Mouse (Mus musculus) cerebellum, adult 2 months (tissue): Measurements from ENCODE around the gene Mfsd14b. TPM values are rescaled to one million over a fixed set of nuclear protein-coding genes. Genes with fewer than 3 reads are reported as not detected.

Source experiments
- DNase-seq, 2 experiments: peaks; one replicate each; pipeline ENCODE4 v3.0.0; 2021
- H3K27ac ChIP-seq: fragments of 200-500 bp; 2 replicates; pipeline ENCODE4 v1.5.1; 2012; ENCODE audit warnings: low read length, control low read depth, inconsistent platforms; ENCODE audit not compliant: insufficient read depth
- H3K27me3 ChIP-seq: fragments of 200-500 bp; 2 replicates; pipeline ENCODE4 v1.6.1; 2012; ENCODE audit warnings: inconsistent platforms, mild to moderate bottlenecking, low read length, moderate library complexity; ENCODE audit not compliant: control insufficient read depth, insufficient read depth
- H3K4me1 ChIP-seq: fragments of 200-500 bp; 2 replicates; pipeline ENCODE4 v1.6.1; 2011; ENCODE audit warnings: low read length; ENCODE audit not compliant: control insufficient read depth, insufficient read depth
- H3K4me3 ChIP-seq: fragments of 200-500 bp; replicated peaks from 2 replicates; pipeline ENCODE3; 2011; ENCODE audit warnings: mild to moderate bottlenecking, low read depth, low read length, control low read depth; ENCODE audit not compliant: insufficient read depth
- CTCF ChIP-seq: fragments of 200-500 bp; IDR thresholded peaks from 2 replicates; pipeline ENCODE4 v1.5.1; 2011; ENCODE audit warnings: low read depth, mild to moderate bottlenecking, control low read depth, low read length, moderate library complexity, borderline replicate concordance; ENCODE audit not compliant: insufficient read depth
- POLR2A ChIP-seq: fragments of 200-500 bp; IDR thresholded peaks from 2 replicates; pipeline ENCODE4 v1.6.1; 2011; ENCODE audit warnings: low read length, control low read depth, borderline replicate concordance; ENCODE audit not compliant: insufficient read depth
- WGBS: fragments of 180-500 bp; shearing (Covaris S2); methylation state at CpG from one replicate; pipeline ENCODE4 v1.1.7; 2018; 5-methylcytosine and 5-hydroxymethylcytosine counted together
- polyA plus RNA-seq: library from polyadenylated mRNA; depleted of rRNA; stranded (reverse); fragments of >200 nt; gene quantifications from 2 replicates; pipeline ENCODE4 v1.2.3, GENCODE M21; 2012

Gene Mfsd14b
- polyA plus RNA-seq, 1 experiment, result 33.0 TPM

GRCm38 (mm10) chr13:65111961-65112360 is 814 bp downstream of the Mfsd14b start:
- peak overlapping the region; percentile 88 for H3K4me3 ChIP-seq
- no peak for DNase-seq
- no peak overlapping the region for H3K27ac ChIP-seq
- WGBS, result 3% methylated on average over 5 of the region's 5 CpGs
- peaks cover 3% of the 10 kb centered on the region; the same call in 1 of the 2 replicates for H3K4me1 ChIP-seq
- no peak for TF ChIP-seq POLR2A
- no peak for TF ChIP-seq CTCF
- no peaks in the 10 kb centered on the region for H3K27me3 ChIP-seq

- H3K27me3 ChIP-seq, result no peaks in the 10 kb centered on the region
- WGBS, result 95% methylated on average over 3 of the region's 3 CpGs
- no peak overlapping the region for H3K4me3 ChIP-seq
- H3K27ac ChIP-seq, result no peak overlapping the region
- TF ChIP-seq POLR2A, result no peak
- no peak for TF ChIP-seq CTCF
- H3K4me1 ChIP-seq, result no peaks in the 10 kb centered on the region
- DNase-seq, result no peak
These were observed 11.5 kb downstream of the Mfsd14b start for GRCm38 (mm10) chr13:65101232-65101631.

- no peak overlapping the region for H3K27ac ChIP-seq
- no peak for DNase-seq
- no peaks in the 10 kb centered on the region for H3K4me1 ChIP-seq
- H3K4me3 ChIP-seq, result no peak overlapping the region
- no peak for TF ChIP-seq CTCF
- no peak for TF ChIP-seq POLR2A
- 98% methylated on average over 9 of the region's 9 CpGs for WGBS
- no peaks in the 10 kb centered on the region for H3K27me3 ChIP-seq
These were observed 12.1 kb downstream of the Mfsd14b start for GRCm38 (mm10) chr13:65100678-65101077.

- DNase-seq, result no peak
- Histone ChIP-seq H3K27ac (no peak overlapping the region), H3K4me1 (no peaks in the 10 kb centered on the region), H3K27me3 (no peaks in the 10 kb centered on the region), H3K4me3 (no peak overlapping the region)
- TF ChIP-seq CTCF (no peak), POLR2A (no peak)
These were observed 15.8 kb downstream of the Mfsd14b start for GRCm38 (mm10) chr13:65097018-65097417.

- Histone ChIP-seq H3K4me3 (no peak overlapping the region), H3K27ac (no peak overlapping the region), H3K4me1 (no peaks in the 10 kb centered on the region), H3K27me3 (no peaks in the 10 kb centered on the region)
- TF ChIP-seq POLR2A, result no peak
- no peak for TF ChIP-seq CTCF
- WGBS, result 96% methylated on average over 4 of the region's 4 CpGs
- no peak for DNase-seq
These were observed 16.9 kb downstream of the Mfsd14b start for GRCm38 (mm10) chr13:65095923-65096322.

- DNase-seq, result no peak
- H3K4me1 ChIP-seq, result no peaks in the 10 kb centered on the region
- WGBS, result 98% methylated on average over 2 of the region's 2 CpGs
- H3K27me3 ChIP-seq, result no peaks in the 10 kb centered on the region
- TF ChIP-seq CTCF (no peak), POLR2A (no peak)
- no peak overlapping the region for H3K4me3 ChIP-seq
- no peak overlapping the region for H3K27ac ChIP-seq
These were observed 42.8 kb downstream of the Mfsd14b start for GRCm38 (mm10) chr13:65069969-65070368.

GRCm38 (mm10) chr13:65052660-65053059 is 60.1 kb downstream of the Mfsd14b start, which contains the start of gene Prss47:
TSS of gene Prss47 (minus strand) at chr13:65052760.
- no peaks in the 10 kb centered on the region for H3K27me3 ChIP-seq

GRCm38 (mm10) chr13:65035057-65035456 is 77.7 kb downstream of the Mfsd14b start:
- DNase-seq, result no peak
- no peak for TF ChIP-seq CTCF
- TF ChIP-seq POLR2A, result no peak
- Histone ChIP-seq H3K27ac (no peak overlapping the region), H3K4me1 (no peaks in the 10 kb centered on the region), H3K4me3 (no peak overlapping the region), H3K27me3 (no peaks in the 10 kb centered on the region)
- WGBS, result 55% methylated on average over 4 of the region's 4 CpGs

More at GRCm38 (mm10) chr13:65052660-65053059, 60.1 kb downstream of the Mfsd14b start, which contains the start of gene Prss47:
- no peak within 1 kb of the TSS for H3K27ac ChIP-seq
- no peaks in the 10 kb centered on the region for H3K4me1 ChIP-seq
- DNase-seq, result no peak
- TF ChIP-seq CTCF (no peak), POLR2A (no peak)
- 83% methylated on average over 9 of the region's 9 CpGs for WGBS
- H3K4me3 ChIP-seq, result no peak within 1 kb of the TSS
